Mouse (Mus musculus): ENCODE results near the gene Cmss1.

Gene Cmss1

DNA sequence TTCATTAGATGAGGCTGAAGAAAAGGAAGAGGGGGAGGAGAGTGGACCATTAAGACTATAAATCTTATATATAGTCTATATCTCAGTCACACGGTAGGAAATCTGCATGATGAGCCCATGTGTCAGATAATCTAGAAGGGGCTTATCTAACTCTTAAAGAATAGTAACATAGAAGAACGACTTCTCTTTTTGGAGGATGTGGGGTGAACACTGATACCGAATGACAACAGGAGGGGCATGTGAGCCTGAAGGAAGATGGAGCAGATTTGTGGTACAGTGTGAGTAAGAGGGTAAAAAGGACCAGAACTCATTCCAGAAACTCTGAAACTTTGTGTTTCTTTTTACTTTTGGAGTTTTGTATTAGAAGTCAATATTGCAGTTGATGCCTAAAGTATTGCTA, 97.6 kb downstream of the Cmss1 start:
- DNase-seq: no peak

GRCm38 (mm10) chr16:57508351-57508750, 98.3 kb downstream of the Cmss1 start:
- DNase-seq: no peak

- no peak for DNase-seq
Observed at GRCm38 (mm10) chr16:57506133-57506532, 100.5 kb downstream of the Cmss1 start.

DNA sequence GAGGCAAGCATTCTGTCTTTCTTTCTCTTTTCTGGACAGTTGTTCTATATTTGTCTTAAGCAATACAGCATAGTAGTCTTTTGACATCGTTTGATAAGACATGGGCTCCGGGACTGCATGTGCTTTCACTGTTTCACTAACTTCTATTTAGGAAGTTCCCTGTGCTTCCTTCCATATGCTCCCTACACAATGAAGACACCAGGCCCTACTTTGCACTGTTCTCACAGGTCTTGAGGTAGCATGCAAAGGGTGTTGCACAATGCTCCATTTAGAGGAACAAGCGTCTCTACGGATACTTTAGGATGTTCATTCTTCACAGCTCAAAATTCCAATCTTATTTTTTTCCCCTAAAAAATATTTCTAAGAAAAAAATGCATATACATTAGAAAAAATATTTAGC, 101.9 kb downstream of the Cmss1 start:
- DNase-seq: no peak

DNA sequence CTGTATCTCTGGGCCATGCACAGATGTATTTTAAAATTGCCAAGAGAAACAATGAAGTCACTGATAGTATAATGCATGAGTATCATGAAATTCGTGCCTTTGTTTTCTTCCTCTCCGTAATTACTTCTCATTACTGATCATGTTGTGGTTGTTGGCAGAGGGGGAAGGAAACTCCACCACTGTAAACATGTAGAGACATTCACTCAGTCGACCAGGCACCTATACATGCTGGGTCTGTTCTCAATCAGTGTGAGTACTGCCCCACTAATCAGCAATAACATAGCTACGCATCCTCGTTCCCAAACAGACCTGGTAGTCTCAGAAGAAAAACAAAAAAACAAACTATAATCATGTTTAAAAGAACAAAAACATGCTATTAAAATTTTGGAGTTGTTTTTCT, 103.9 kb downstream of the Cmss1 start:
- no peak for DNase-seq

DNA sequence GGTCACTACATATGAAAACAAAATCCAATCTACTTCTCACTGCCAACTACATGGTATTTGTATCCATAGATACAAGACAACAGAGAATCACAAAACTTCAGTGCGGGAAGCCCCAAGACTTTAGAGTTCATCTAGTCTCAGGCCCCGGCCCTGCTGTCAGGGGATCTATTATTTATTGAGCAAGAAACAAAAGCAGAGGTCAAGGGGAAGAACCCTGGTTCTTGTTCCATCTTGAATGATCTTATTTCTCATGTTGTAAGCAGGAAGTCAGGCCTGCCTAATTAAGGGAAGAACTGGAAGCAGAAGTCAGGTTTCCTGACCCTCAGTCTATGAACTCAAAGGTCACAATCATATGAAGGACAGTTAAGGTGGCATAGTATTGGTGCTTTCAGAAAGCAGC, 104.4 kb downstream of the Cmss1 start:
- DNase-seq: no peak

GRCm38 (mm10) chr16:57500851-57501250, 105.8 kb downstream of the Cmss1 start:
- no peak for DNase-seq

DNA sequence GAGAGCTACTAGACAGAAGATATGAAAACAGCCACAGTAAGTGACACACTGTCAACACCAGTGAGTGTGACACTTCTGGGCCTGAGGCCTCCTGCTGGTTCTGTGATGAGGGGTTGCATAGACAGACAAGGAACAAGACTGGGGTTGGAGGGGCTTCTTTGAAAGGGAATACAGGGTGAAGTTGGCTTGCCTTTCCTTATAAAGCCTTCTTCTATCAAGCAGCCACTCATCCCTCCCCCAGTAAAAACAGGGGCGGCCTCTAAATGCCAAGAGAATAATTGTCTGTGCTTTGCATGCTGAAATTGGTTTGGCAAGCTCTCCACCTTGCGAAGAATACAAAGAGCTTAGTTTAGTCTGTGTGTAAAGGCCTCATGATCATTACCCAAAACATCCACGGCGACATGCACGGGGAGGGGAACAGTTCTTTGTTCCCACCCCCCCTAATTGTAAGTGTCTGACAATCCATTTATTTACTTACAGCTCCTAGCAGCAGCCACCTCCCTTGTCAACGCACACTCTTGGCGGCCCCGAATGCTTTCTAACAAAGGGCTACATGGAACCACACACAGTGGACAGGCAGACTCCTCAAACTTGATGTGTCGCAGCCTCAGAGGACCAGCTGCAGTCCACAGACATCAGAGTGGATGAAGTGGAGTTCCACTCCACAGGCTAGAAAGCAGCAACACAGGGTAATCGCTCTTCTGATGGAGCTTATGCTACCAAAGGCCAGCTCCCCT, 110.1 kb downstream of the Cmss1 start:
- peak; percentile 24 for DNase-seq

DNA sequence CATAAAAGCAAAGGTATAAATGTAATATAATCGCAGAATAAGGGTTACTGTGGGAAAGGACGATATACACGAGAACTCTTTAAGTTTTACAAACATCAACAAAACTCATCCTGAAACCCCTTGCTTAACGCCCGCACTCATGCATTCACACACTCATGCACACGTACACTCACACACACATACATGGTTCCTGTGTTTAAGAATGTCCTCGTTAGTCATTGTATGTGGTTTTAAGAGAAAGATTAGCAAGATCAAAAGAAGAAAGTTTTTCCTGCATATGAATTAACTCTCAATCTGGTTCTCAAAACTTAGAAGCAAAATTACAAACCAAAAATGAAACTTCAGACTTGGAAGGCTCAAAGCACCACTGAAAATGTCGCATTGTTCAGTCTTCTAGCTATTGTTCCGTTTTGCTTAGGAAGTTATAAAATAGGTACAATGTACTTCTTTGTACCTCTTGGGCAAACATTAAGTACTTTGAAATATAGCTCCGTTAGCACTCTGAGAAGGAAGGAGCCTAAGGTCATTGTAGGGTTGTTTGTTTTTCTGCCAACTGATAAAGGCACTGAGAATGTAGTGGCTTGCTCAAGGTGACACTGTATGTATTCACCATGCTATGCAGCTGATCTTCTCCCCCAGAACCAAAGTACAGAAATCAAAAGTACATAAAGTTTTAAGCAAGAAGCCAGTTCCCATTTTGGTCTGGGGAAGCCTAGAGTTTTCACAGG, 111.0 kb downstream of the Cmss1 start:
- DNase-seq: no peak

DNA sequence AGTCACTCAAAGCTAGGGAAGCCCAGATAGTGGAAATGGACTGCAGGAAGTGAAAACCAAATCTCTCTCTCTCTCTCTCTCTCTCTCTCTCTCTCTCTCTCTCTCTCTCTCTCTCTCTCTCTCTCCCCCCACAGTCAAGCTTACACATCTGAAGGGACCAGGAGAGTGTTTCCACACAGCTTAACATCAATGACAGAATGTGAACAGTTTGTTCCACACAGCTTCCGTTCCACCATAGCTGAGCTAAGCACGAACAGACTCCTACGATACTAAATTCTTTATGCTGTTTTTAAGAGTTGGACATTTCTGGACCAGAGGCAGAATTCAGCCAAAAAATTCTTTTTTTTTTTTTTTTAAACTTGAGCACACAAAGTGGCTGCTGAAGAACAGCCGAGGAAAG, 114.8 kb downstream of the Cmss1 start:
- no peak for DNase-seq

GRCm38 (mm10) chr16:57490691-57491090, 116.0 kb downstream of the Cmss1 start:
- no peak for DNase-seq

DNA sequence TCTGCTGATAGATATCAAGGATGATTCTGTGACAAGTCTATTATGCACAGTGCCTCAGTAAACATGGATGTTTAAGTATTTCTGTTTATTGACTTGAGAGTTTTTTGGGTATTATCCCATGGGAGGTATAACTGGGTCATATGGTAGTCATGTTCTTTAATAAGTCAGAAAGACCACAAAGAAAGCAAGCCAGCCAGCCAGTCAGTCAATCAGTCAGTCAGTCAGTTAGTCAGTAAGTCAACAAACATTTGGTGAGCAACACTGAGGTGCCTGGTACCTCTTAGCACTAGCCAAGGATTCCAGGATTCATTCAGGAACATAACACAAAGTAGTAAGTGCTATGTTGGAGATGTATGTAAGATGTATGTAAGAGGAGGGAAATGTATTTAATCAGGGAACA, 118.0 kb downstream of the Cmss1 start:
- no peak for DNase-seq

DNA sequence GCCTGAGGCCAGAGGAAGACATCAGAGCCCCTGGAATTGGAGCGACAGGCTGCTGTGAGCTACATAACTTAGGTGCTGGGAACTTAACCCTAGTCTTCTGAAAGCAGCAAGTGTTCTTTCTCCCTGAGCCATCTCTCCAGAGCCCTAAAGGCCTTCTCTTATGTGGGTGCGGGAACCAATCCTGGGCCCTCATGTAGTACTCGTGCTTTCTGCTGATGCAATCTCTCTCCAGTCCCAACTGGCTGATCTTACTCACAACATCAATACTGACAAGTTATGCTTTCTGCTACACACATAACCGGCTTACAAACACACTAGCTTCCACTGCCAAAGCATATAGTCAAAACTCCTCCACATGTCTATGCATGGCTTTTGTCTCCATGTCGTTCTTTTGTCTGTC, 120.4 kb downstream of the Cmss1 start:
- no peak for DNase-seq

GRCm38 (mm10) chr16:57485265-57485664, 121.4 kb downstream of the Cmss1 start:
- DNase-seq: no peak

- DNase-seq: no peak
Observed at GRCm38 (mm10) chr16:57484043-57484795, 122.4 kb downstream of the Cmss1 start.

GRCm38 (mm10) chr16:57483503-57483902, 123.2 kb downstream of the Cmss1 start:
- no peak for DNase-seq

- no peak for DNase-seq
Observed at GRCm38 (mm10) chr16:57482911-57483310, 123.8 kb downstream of the Cmss1 start.

DNA sequence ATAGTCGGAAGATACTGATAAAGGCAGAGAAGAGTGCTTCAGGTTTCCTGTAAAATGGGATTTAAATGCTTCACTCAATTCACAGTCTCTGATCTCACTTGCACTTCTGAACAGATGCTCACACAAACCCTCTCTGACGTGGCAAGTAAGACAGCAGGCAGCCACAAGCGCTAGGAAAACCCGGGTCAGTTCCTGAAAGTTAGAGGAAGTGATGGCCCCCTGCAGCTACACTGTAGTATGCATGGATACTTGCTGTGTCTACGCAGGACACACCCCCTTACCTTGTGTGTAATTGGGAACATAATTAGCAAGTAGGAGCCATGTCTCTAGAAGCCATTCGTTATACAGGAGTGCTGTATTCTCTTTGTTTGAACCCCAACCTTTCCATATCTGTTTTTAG, 124.4 kb downstream of the Cmss1 start:
- no peak for DNase-seq

GRCm38 (mm10) chr16:57479776-57480175, 126.9 kb downstream of the Cmss1 start:
- no peak for DNase-seq

DNA sequence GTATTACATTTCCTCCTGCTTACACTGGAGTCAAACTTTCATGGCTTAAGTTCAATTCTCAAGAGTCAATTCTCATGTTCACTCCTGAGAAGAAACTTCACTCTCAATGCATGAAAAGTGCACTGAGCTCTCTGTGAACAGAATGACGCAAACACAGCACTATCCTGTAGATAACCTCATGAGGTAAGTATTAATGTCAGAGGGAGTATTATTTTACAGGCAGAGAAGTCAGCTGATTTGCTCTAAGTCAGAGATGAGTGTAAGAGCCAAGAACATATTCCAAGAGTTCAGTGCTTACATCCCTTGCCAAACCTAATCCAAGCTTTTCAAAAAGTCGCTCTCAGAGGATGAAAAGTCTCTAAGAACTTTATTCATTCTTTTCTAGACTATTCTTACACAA, 128.2 kb downstream of the Cmss1 start:
- DNase-seq: no peak

GRCm38 (mm10) chr16:57473415-57474085, 133.1 kb downstream of the Cmss1 start:
- DNase-seq: no peak

GRCm38 (mm10) chr16:57471071-57471470, 135.6 kb downstream of the Cmss1 start:
- no peak for DNase-seq

DNA sequence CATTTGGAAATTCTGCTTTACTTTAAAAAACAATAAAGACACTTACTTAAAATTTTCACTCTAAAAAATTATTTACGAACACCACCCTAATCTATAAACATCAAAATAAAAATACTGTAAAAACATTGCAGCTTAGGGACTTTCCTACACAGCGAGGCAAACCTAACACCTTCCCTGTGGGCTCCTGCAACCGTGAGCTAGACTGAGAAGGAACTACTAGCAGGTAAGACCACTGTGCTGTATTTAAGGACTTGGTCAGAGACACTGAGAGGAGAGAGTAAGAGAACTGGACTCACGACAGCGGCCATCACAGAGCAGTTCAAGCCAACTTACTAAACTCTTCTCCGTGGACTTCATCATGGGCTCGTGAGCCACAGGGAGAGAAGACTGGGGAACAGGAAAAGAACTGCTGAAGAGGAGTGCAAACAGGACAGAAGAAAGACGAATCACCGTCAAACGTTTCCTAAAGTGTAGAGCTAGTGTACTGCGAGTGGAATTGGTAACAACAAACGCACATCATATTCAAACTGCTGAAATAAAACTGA, 136.3 kb downstream of the Cmss1 start:
- DNase-seq: no peak
